Mouse (Mus musculus) liver, embryonic 14.5 days (tissue): Measurements from ENCODE around the gene Tifa.

ENCODE experiments used
- CTCF ChIP-seq: IDR thresholded peaks from 2 replicates; pipeline ENCODE4 v1.5.1; 2016; ENCODE audit warnings: antibody characterized with exemption, low read depth, control low read depth
- EP300 ChIP-seq: IDR thresholded peaks from 2 replicates; pipeline ENCODE4 v1.6.1; 2016; ENCODE audit warnings: antibody characterized with exemption, low read depth

DNA sequence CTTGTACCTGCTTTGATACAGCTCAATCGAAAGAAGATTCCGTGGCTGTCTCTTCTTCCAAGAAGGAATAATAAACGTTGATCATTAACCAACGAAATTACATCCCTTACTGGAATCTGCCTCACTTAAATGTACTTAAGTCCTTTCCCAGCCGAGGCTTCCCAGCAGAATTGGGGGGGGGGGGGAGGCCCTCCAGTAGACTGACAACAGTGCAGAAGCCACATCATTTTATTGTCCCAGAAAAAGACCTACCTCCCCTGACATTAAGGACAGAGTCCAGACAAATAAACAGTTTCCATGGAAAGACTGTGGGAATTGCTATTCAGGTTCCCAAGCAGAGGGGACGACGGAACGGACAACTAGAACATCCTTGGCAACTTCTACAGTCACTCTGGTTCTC, 686 bp upstream of the Tifa start:
- TF ChIP-seq EP300 (no peak), CTCF (no peak)
